Mouse (Mus musculus) heart, postnatal 0 days (tissue): ENCODE results near the gene E130114P18Rik.

Experiments used
- CTCF ChIP-seq: IDR thresholded peaks from 2 replicates; pipeline ENCODE4 v1.5.1; 2016; ENCODE audit warnings: antibody characterized with exemption, control low read depth, low read depth
- EP300 ChIP-seq: IDR thresholded peaks from 2 replicates; pipeline ENCODE4 v1.6.1; 2016; ENCODE audit warnings: antibody characterized with exemption, low read depth

GRCm38 (mm10) chr4:97623165-97623564, 154.7 kb downstream of the E130114P18Rik start:
- TF ChIP-seq CTCF (peak; percentile 54), EP300 (no peak)
